Mouse (Mus musculus): Measurements from ENCODE around the gene Epha2. TPM values are rescaled to one million over a fixed set of nuclear protein-coding genes. Genes with fewer than 3 reads are reported as not detected.
A peak's percentile ranks its signal among the peaks of the same experiment; 100 is the strongest.

Gene Epha2
- polyA plus RNA-seq, 1 experiment: 46.8 TPM

GRCm38 (mm10) chr4:141268350-141268749 lies 32.7 kb upstream of the Epha2 start:
- Histone ChIP-seq H3K79me2 (ENCODE audit: control insufficient read depth, insufficient read depth) (no peaks in the 10 kb centered on the region), H3K4me3 (no peak overlapping the region), H3K4me2 (ENCODE audit: low read depth) (no peak overlapping the region), H3K36me3 (ENCODE audit: control insufficient read depth, insufficient read depth) (no peaks in the 10 kb centered on the region), H3K27me3 (ENCODE audit: control insufficient read depth, insufficient read depth, insufficient read length) (no peaks in the 10 kb centered on the region), H3ac (ENCODE audit: control insufficient read depth, insufficient read length) (no peak overlapping the region)
- TF ChIP-seq MAX (IDR thresholded peaks at IDR 0.05; ENCODE audit: low read depth): no peak
- TF ChIP-seq POLR2AphosphoS2 (IDR thresholded peaks at IDR 0.05; ENCODE audit: insufficient read length, low read depth): no peak
- TF ChIP-seq TCF12 (IDR thresholded peaks at IDR 0.05; ENCODE audit: insufficient read depth, poor library complexity, severe bottlenecking): no peak
- no peak for TF ChIP-seq CEBPB (IDR thresholded peaks at IDR 0.05; ENCODE audit: insufficient read depth, poor library complexity, severe bottlenecking)
- TF ChIP-seq MYOG (IDR thresholded peaks at IDR 0.05; ENCODE audit: control insufficient read depth in 1 of 3, insufficient read depth in 1 of 3, insufficient read length in 2 of 3, low read depth in 2 of 3): no peak
- no peak for TF ChIP-seq REST (IDR thresholded peaks at IDR 0.05; ENCODE audit: insufficient read depth, insufficient read length)
- no peak for TF ChIP-seq E2F4 (IDR thresholded peaks at IDR 0.05; ENCODE audit: insufficient read depth)
- no peak for TF ChIP-seq SRF (IDR thresholded peaks at IDR 0.05; ENCODE audit: control insufficient read depth, insufficient read length, low read depth)

- TF ChIP-seq POLR2AphosphoS2 (IDR thresholded peaks at IDR 0.05; ENCODE audit: insufficient read length, low read depth): no peak
- no peak for TF ChIP-seq CEBPB (IDR thresholded peaks at IDR 0.05; ENCODE audit: insufficient read depth, poor library complexity, severe bottlenecking)
- no peak for TF ChIP-seq TCF12 (IDR thresholded peaks at IDR 0.05; ENCODE audit: insufficient read depth, poor library complexity, severe bottlenecking)
- no peak for TF ChIP-seq REST (IDR thresholded peaks at IDR 0.05; ENCODE audit: insufficient read depth, insufficient read length)
- TF ChIP-seq POLR2A (IDR thresholded peaks at IDR 0.05; ENCODE audit: insufficient read length, low read depth): no peak
- TF ChIP-seq E2F4 (IDR thresholded peaks at IDR 0.05; ENCODE audit: insufficient read depth): no peak
- no peak for TF ChIP-seq MAX (IDR thresholded peaks at IDR 0.05; ENCODE audit: low read depth)
- TF ChIP-seq MYOD1 (IDR thresholded peaks at IDR 0.05; ENCODE audit: control insufficient read depth in 1 of 3, insufficient read length in 2 of 3, low read depth in 2 of 3): peak in 2 of 3 experiments; percentile 38 to 71
- no peak for TF ChIP-seq SRF (IDR thresholded peaks at IDR 0.05; ENCODE audit: control insufficient read depth, insufficient read length, low read depth)
- Histone ChIP-seq H3ac (ENCODE audit: control insufficient read depth, insufficient read length) (no peak overlapping the region), H3K36me3 (ENCODE audit: control insufficient read depth, insufficient read depth) (no peaks in the 10 kb centered on the region), H3K4me3 (no peak overlapping the region), H3K27me3 (ENCODE audit: control insufficient read depth, insufficient read depth, insufficient read length) (no peaks in the 10 kb centered on the region), H3K4me2 (ENCODE audit: low read depth) (no peak overlapping the region), H3K79me2 (ENCODE audit: control insufficient read depth, insufficient read depth) (no peaks in the 10 kb centered on the region)
These were observed 32.0 kb upstream of the Epha2 start for GRCm38 (mm10) chr4:141269080-141269479.

GRCm38 (mm10) chr4:141270201-141270940 lies 30.7 kb upstream of the Epha2 start:
- Histone ChIP-seq H3K4me2 (ENCODE audit: low read depth) (no peak overlapping the region), H3ac (ENCODE audit: control insufficient read depth, insufficient read length) (no peak overlapping the region), H3K79me2 (ENCODE audit: control insufficient read depth, insufficient read depth) (no peaks in the 10 kb centered on the region), H3K27me3 (ENCODE audit: control insufficient read depth, insufficient read depth, insufficient read length) (no peaks in the 10 kb centered on the region), H3K36me3 (ENCODE audit: control insufficient read depth, insufficient read depth) (no peaks in the 10 kb centered on the region), H3K4me3 (no peak overlapping the region)
- TF ChIP-seq SRF (IDR thresholded peaks at IDR 0.05; ENCODE audit: control insufficient read depth, insufficient read length, low read depth): no peak
- TF ChIP-seq POLR2A (IDR thresholded peaks at IDR 0.05; ENCODE audit: insufficient read length, low read depth): no peak
- TF ChIP-seq MYOG (IDR thresholded peaks at IDR 0.05; ENCODE audit: control insufficient read depth in 1 of 3, insufficient read depth in 1 of 3, insufficient read length in 2 of 3, low read depth in 2 of 3): no peak
- TF ChIP-seq E2F4 (IDR thresholded peaks at IDR 0.05; ENCODE audit: insufficient read depth): no peak
- TF ChIP-seq TCF3 (IDR thresholded peaks at IDR 0.05; ENCODE audit: insufficient read length, low read depth): no peak

GRCm38 (mm10) chr4:141271228-141271627 lies 29.8 kb upstream of the Epha2 start:
- Histone ChIP-seq H3K27me3 (ENCODE audit: control insufficient read depth, insufficient read depth, insufficient read length) (no peaks in the 10 kb centered on the region), H3K4me2 (ENCODE audit: low read depth) (no peak overlapping the region), H3K79me2 (ENCODE audit: control insufficient read depth, insufficient read depth) (no peaks in the 10 kb centered on the region), H3ac (ENCODE audit: control insufficient read depth, insufficient read length) (no peak overlapping the region), H3K36me3 (ENCODE audit: control insufficient read depth, insufficient read depth) (no peaks in the 10 kb centered on the region), H3K4me3 (no peak overlapping the region)
- TF ChIP-seq MYOD1 (IDR thresholded peaks at IDR 0.05; ENCODE audit: control insufficient read depth in 1 of 3, insufficient read length in 2 of 3, low read depth in 2 of 3) (no peak), MAX (IDR thresholded peaks at IDR 0.05; ENCODE audit: low read depth) (no peak), CEBPB (IDR thresholded peaks at IDR 0.05; ENCODE audit: insufficient read depth, poor library complexity, severe bottlenecking) (no peak), TCF12 (IDR thresholded peaks at IDR 0.05; ENCODE audit: insufficient read depth, poor library complexity, severe bottlenecking) (no peak), REST (IDR thresholded peaks at IDR 0.05; ENCODE audit: insufficient read depth, insufficient read length) (no peak), POLR2A (IDR thresholded peaks at IDR 0.05; ENCODE audit: insufficient read length, low read depth) (no peak), E2F4 (IDR thresholded peaks at IDR 0.05; ENCODE audit: insufficient read depth) (no peak), TCF3 (IDR thresholded peaks at IDR 0.05; ENCODE audit: insufficient read length, low read depth) (no peak), MYOG (IDR thresholded peaks at IDR 0.05; ENCODE audit: control insufficient read depth in 1 of 3, insufficient read depth in 1 of 3, insufficient read length in 2 of 3, low read depth in 2 of 3) (no peak), USF1 (IDR thresholded peaks at IDR 0.05; ENCODE audit: low read depth) (no peak), POLR2AphosphoS2 (IDR thresholded peaks at IDR 0.05; ENCODE audit: insufficient read length, low read depth) (no peak), SRF (IDR thresholded peaks at IDR 0.05; ENCODE audit: control insufficient read depth, insufficient read length, low read depth) (no peak)

- no peaks in the 10 kb centered on the region for H3K27me3 ChIP-seq (ENCODE audit: control insufficient read depth, insufficient read depth, insufficient read length)
- no peak overlapping the region for H3K4me3 ChIP-seq
- H3K4me2 ChIP-seq (ENCODE audit: low read depth): no peak overlapping the region
- no peaks in the 10 kb centered on the region for H3K79me2 ChIP-seq (ENCODE audit: control insufficient read depth, insufficient read depth)
- TF ChIP-seq USF1 (IDR thresholded peaks at IDR 0.05; ENCODE audit: low read depth) (no peak), TCF3 (IDR thresholded peaks at IDR 0.05; ENCODE audit: insufficient read length, low read depth) (no peak), REST (IDR thresholded peaks at IDR 0.05; ENCODE audit: insufficient read depth, insufficient read length) (no peak), SRF (IDR thresholded peaks at IDR 0.05; ENCODE audit: control insufficient read depth, insufficient read length, low read depth) (no peak), MAX (IDR thresholded peaks at IDR 0.05; ENCODE audit: low read depth) (no peak), MYOG (IDR thresholded peaks at IDR 0.05; ENCODE audit: control insufficient read depth in 1 of 3, insufficient read depth in 1 of 3, insufficient read length in 2 of 3, low read depth in 2 of 3) (no peak), E2F4 (IDR thresholded peaks at IDR 0.05; ENCODE audit: insufficient read depth) (no peak), POLR2AphosphoS2 (IDR thresholded peaks at IDR 0.05; ENCODE audit: insufficient read length, low read depth) (no peak), MYOD1 (IDR thresholded peaks at IDR 0.05; ENCODE audit: control insufficient read depth in 1 of 3, insufficient read length in 2 of 3, low read depth in 2 of 3) (no peak), CEBPB (IDR thresholded peaks at IDR 0.05; ENCODE audit: insufficient read depth, poor library complexity, severe bottlenecking) (no peak), TCF12 (IDR thresholded peaks at IDR 0.05; ENCODE audit: insufficient read depth, poor library complexity, severe bottlenecking) (no peak), POLR2A (IDR thresholded peaks at IDR 0.05; ENCODE audit: insufficient read length, low read depth) (no peak)
- H3ac ChIP-seq (ENCODE audit: control insufficient read depth, insufficient read length): no peak overlapping the region
- no peaks in the 10 kb centered on the region for H3K36me3 ChIP-seq (ENCODE audit: control insufficient read depth, insufficient read depth)
These were observed 29.3 kb upstream of the Epha2 start for GRCm38 (mm10) chr4:141271721-141272120.
